Mouse (Mus musculus) olfactory bulb, adult 2 months (tissue): ENCODE data around the gene Trank1.

Experiments used
- CTCF ChIP-seq: fragments of 200-500 bp; IDR thresholded peaks from 2 replicates; pipeline ENCODE4 v1.5.1; 2012; ENCODE audit warnings: low read depth, mild to moderate bottlenecking, low read length, moderate library complexity; ENCODE audit not compliant: insufficient read depth
- POLR2A ChIP-seq: fragments of 200-500 bp; IDR thresholded peaks from 2 replicates; pipeline ENCODE4 v1.6.1; 2012; ENCODE audit warnings: mild to moderate bottlenecking, low read depth, low read length, moderate library complexity; ENCODE audit not compliant: insufficient read depth

- TF ChIP-seq CTCF (no peak), POLR2A (no peak)
Observed at GRCm38 (mm10) chr9:111383046-111383445, 71.5 kb downstream of the Trank1 start.
